Mouse (Mus musculus) midbrain, embryonic 16.5 days (tissue): ENCODE data around the gene Agbl4. TPM values are rescaled to one million over a fixed set of nuclear protein-coding genes. Genes with fewer than 3 reads are reported as not detected.

Experiments
- ATAC-seq: fragments of 200-750 bp; cut with Nextera tagmentation; 2 replicates; pipeline ENCODE4 v1.8.0; 2017; ENCODE audit warnings: moderate TSS enrichment
- H3K27ac ChIP-seq: fragments of 300-500 bp; sonication (generic); 2 replicates; pipeline ENCODE4 v1.5.1; 2014; ENCODE audit warnings: mild to moderate bottlenecking, low read length, mixed read lengths
- H3K27me3 ChIP-seq: fragments of 300-500 bp; sonication (generic); 2 replicates; pipeline ENCODE4 v1.6.1; 2014; ENCODE audit warnings: low read depth, low read length, mixed read lengths; ENCODE audit not compliant: control insufficient read depth, insufficient read depth
- H3K36me3 ChIP-seq: fragments of 300-500 bp; sonication (generic); 2 replicates; pipeline ENCODE4 v1.6.1; 2014; ENCODE audit warnings: mild to moderate bottlenecking, low read length, moderate library complexity, mixed read lengths; ENCODE audit not compliant: control insufficient read depth, insufficient read depth
- H3K4me1 ChIP-seq: fragments of 300-500 bp; sonication (generic); 2 replicates; pipeline ENCODE4 v1.6.1; 2014; ENCODE audit warnings: mild to moderate bottlenecking, low read length, mixed read lengths; ENCODE audit not compliant: control insufficient read depth, insufficient read depth
- H3K4me2 ChIP-seq: fragments of 300-500 bp; sonication (generic); 2 replicates; pipeline ENCODE4 v1.6.1; 2014; ENCODE audit warnings: mild to moderate bottlenecking, low read length, mixed read lengths
- H3K4me3 ChIP-seq: fragments of 300-500 bp; sonication (generic); 2 replicates; pipeline ENCODE4 v1.5.1; 2014; ENCODE audit warnings: low read depth, mild to moderate bottlenecking, low read length, moderate library complexity, mixed read lengths
- H3K9ac ChIP-seq: fragments of 300-500 bp; sonication (generic); 2 replicates; pipeline ENCODE4 v1.6.1; 2014; ENCODE audit warnings: low read depth, low read length, mixed read lengths
- H3K9me3 ChIP-seq: fragments of 300-500 bp; sonication (generic); replicated peaks from 2 replicates; pipeline ENCODE4 v1.6.1; 2014; ENCODE audit warnings: mild to moderate bottlenecking, low read length, mixed read lengths; ENCODE audit not compliant: control insufficient read depth, poor library complexity, severe bottlenecking
- WGBS: fragments of 180-500 bp; shearing (Covaris S2); extraction: QIAGEN DNeasy Blood & Tissue Kit; methylation state at CpG from one replicate; pipeline ENCODE4 v1.1.7; 2014; 5-methylcytosine and 5-hydroxymethylcytosine counted together
- polyA plus RNA-seq: library from polyadenylated mRNA; unstranded; fragments of >200 nt; fragmentation: Nextera tagmentation; extraction: Ambion mirVana; gene quantifications from 2 replicates; pipeline ENCODE4 v1.2.1, GENCODE M21; 2015

The Agbl4 gene
- polyA plus RNA-seq, 1 experiment from 2014 or later, result 4.5 TPM

DNA sequence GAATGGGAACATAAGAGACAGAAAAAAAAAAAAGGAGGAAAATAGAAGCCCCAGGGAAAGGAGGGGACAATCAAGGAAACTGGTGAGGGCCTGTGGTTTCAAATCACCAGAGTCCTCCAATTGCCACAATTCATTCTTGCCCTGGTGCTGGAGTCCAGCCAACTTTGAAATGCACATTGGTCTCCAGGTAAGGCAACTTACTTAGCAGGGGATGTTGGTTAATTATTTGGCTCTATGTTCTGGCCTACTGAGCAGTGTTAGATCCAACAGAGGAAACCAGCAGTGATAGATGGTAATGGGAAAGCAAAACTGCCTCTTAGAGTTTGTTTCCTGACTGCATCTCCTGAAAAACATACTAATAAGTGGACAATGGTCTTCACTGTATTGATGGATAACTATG lies 979.7 kb downstream of the Agbl4 start:
- H3K9ac ChIP-seq, result no peak overlapping the region
- H3K9me3 ChIP-seq, result no peaks in the 10 kb centered on the region
- ATAC-seq, result no peak
- no peaks in the 10 kb centered on the region for H3K4me1 ChIP-seq
- no peaks in the 10 kb centered on the region for H3K36me3 ChIP-seq
- H3K27me3 ChIP-seq, result no peaks in the 10 kb centered on the region
- no peak overlapping the region for H3K4me3 ChIP-seq
- H3K4me2 ChIP-seq, result no peak overlapping the region
- H3K27ac ChIP-seq, result no peak overlapping the region

DNA sequence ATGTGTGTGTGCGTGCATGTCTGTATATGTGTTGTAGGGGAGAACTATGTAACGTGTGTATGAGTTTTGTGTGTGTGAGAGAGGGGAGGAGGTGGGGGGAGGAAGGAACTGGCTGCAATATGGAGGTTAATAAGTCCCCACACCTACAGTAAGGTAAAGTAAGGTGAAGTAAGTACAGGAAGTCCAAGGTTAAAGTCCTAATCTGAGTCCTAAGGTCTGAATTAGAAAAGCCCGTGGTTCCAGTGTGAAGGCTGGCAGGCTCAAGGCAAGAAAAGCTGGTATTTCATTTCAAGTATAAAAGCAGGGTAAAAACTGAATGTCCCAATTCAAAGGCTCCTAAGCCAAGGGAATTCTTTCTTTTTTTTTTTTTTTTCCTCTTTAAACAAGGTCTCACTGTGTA lies 980.6 kb downstream of the Agbl4 start:
- Histone ChIP-seq H3K9ac (no peak overlapping the region), H3K4me1 (no peaks in the 10 kb centered on the region), H3K4me2 (no peak overlapping the region), H3K4me3 (no peak overlapping the region), H3K9me3 (no peaks in the 10 kb centered on the region), H3K36me3 (no peaks in the 10 kb centered on the region), H3K27me3 (no peaks in the 10 kb centered on the region), H3K27ac (no peak overlapping the region)
- WGBS, result 96% methylated on average over 3 of the region's 3 CpGs
- ATAC-seq, result no peak

DNA sequence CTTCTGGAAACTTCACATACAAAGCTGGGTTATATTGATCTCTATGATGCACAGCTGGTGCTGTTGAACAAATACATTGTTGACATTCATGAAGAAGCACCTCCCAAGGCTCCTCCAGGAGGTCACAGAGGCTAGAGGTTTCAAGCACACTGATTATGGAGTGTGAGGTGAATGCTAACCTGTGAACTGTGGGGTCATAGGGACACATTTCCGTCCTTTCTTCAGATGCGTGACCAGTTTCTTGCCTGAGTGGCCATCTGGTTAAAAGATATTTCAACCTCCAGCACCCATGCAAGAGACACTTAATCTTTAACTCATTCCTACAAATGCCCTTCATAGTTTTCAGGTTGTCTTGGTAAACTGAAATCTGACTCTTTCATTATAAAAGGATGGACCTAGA lies 985.6 kb downstream of the Agbl4 start:
- Histone ChIP-seq H3K9me3 (0 out of 2 replicates have a peak, but pooled peaks cover 3% of the 10 kb centered on the region), H3K4me2 (no peak overlapping the region), H3K36me3 (no peaks in the 10 kb centered on the region), H3K27me3 (no peaks in the 10 kb centered on the region), H3K4me1 (no peaks in the 10 kb centered on the region), H3K27ac (no peak overlapping the region), H3K9ac (no peak overlapping the region), H3K4me3 (no peak overlapping the region)
- WGBS, result 80% methylated on average over 2 of the region's 2 CpGs
- no peak for ATAC-seq

DNA sequence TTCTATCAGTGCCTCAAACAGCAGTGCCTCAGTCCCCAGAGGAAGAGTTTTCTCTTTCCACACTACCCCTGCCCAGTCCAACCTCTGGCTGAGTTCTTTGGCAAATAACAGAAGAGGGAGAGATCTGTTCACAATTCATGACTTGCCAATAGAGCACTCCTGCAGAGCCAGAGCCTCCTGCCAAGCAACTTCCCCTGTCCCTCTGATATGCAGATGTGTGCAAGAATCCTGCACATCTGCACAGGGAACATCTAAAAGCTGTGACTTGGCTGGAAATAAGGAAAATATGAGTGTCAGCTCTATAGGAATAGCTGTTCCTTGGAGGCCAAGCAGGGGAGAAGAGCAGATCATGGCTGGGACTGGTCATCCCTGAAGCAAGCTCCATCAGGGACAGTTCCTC lies 993.3 kb downstream of the Agbl4 start:
- no peak overlapping the region for H3K4me2 ChIP-seq
- no peaks in the 10 kb centered on the region for H3K27me3 ChIP-seq
- H3K9me3 ChIP-seq, result 0 out of 2 replicates have a peak, but pooled peaks cover 3% of the 10 kb centered on the region
- no peak overlapping the region for H3K9ac ChIP-seq
- no peaks in the 10 kb centered on the region for H3K4me1 ChIP-seq
- no peak overlapping the region for H3K27ac ChIP-seq
- no peak overlapping the region for H3K4me3 ChIP-seq
- H3K36me3 ChIP-seq, result no peaks in the 10 kb centered on the region
- no peak for ATAC-seq

DNA sequence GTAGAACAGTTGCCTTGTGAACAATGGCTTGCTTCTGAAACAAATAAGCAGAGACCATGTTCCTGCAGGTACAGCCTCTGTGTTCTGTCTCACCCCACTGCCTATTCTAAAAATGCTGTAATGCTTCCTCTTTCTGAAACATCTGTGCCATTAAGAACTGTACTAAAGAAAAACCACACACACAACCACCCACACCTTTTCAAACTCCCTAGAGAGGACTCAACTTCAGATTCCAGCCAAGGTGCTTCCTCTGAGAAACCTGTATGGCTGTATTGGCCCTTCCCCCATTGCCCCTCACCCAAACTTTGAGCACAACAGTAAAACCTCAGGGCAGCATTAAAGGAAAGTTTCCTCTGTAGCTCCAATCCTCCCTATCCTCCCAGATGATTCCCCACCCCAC lies 1002.3 kb downstream of the Agbl4 start:
- no peak for ATAC-seq
- H3K27me3 ChIP-seq, result no peaks in the 10 kb centered on the region
- no peak overlapping the region for H3K4me3 ChIP-seq

DNA sequence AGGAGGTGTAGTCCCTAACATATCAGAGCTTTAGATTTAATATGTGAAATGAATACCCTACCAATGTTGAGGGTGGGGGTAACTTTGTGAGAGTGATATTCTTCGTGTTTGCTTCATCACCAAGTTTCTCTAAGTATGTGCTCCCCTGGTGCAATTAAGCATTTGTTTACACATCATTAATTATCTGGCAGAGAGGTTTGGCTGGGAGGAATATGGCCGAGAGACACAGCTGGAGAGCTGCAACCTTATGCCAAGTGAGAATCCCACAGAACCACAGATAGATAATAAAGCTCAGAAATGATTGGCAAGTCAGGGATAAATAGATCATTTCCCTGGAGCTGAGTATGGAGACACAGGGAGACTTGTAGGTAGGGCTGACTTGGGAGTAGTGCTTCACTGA lies 1003.2 kb downstream of the Agbl4 start:
- Histone ChIP-seq H3K27me3 (no peaks in the 10 kb centered on the region), H3K9me3 (no peaks in the 10 kb centered on the region), H3K9ac (no peak overlapping the region), H3K4me2 (no peak overlapping the region), H3K27ac (no peak overlapping the region), H3K36me3 (no peaks in the 10 kb centered on the region), H3K4me1 (no peaks in the 10 kb centered on the region), H3K4me3 (no peak overlapping the region)
- ATAC-seq, result no peak
- WGBS, result 44% methylated on average over 2 of the region's 2 CpGs

More for the DNA sequence above, 1002.3 kb downstream of the Agbl4 start:
- Histone ChIP-seq H3K27ac (no peak overlapping the region), H3K4me2 (no peak overlapping the region), H3K4me1 (no peaks in the 10 kb centered on the region), H3K9me3 (no peaks in the 10 kb centered on the region), H3K36me3 (no peaks in the 10 kb centered on the region), H3K9ac (no peak overlapping the region)

DNA sequence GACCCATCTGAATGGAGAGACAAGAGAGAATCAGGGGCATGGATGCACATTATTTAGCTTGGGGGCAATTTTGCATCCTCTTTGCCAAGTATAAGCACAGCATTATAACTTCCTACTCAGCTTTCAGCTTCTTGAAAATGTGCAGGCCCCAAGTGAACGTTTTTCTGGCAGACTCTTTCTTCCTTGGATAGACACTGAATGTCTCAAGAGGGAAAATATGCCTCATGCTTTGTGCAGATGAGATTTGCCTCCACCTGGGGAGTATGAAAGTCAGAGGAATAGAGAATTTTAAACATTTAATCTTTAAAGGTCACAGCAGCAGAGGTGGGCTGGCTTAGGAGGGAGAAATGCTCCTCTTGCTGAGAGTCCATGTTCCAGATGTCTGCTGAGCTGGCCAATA lies 1005.8 kb downstream of the Agbl4 start:
- Histone ChIP-seq H3K27ac (no peak overlapping the region), H3K36me3 (no peaks in the 10 kb centered on the region), H3K9ac (no peak overlapping the region), H3K4me2 (no peak overlapping the region), H3K4me1 (no peaks in the 10 kb centered on the region), H3K4me3 (no peak overlapping the region), H3K27me3 (no peaks in the 10 kb centered on the region), H3K9me3 (no peaks in the 10 kb centered on the region)
- WGBS, result 57% methylated on average over 1 of the region's 1 CpGs
- ATAC-seq, result no peak

DNA sequence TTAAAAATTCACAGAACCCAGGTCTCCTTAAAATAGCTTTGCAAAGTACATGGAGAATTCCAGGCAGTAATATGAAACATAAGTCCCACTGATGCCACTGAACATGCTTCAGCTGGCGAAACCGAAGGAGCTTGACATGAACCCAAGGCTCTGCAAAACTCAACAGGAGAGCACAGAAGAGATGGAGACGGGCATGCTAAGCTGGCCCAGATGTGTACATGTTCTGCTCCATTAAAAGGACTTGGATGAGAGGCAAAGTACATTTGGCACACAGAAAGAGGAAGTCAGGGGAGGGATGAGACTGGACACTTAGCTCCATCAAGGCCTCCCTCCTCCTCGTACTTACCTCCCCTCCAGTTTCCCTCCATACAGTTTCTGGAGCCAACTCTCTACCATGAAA lies 1013.3 kb downstream of the Agbl4 start:
- Histone ChIP-seq H3K9ac (no peak overlapping the region), H3K4me1 (peaks cover 4% of the 10 kb centered on the region; the same call in 1 of the 2 replicates), H3K36me3 (no peaks in the 10 kb centered on the region), H3K27me3 (no peaks in the 10 kb centered on the region), H3K4me2 (no peak overlapping the region), H3K4me3 (no peak overlapping the region), H3K27ac (no peak overlapping the region), H3K9me3 (no peaks in the 10 kb centered on the region)
- WGBS, result 93% methylated on average over 4 of the region's 4 CpGs
- ATAC-seq, result no peak

DNA sequence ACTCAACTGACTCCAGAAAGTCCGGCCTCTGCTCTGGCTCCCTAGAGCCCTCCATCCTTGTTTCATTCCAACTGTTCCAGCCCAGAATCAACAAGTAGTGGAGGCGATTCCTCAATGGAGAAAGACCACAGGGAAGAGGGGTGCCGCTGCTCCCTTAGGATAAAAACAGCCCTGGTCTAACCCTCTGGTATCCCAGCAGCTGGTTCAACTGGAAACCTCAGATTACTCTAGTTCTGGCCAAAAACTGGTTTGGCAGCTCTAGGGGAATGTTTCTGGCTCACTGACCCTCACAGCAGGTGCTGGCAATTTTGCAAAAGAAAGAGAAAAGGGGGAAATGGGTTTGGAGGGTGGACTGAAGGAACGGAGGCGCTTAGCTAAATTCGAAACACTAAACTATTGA lies 1016.9 kb downstream of the Agbl4 start:
- peaks cover 29% of the 10 kb centered on the region for H3K4me1 ChIP-seq
- H3K4me3 ChIP-seq, result peak overlapping the region; percentile 60
- WGBS, result 1% methylated on average over 6 of the region's 6 CpGs
- ATAC-seq, result peak; percentile 41
- peak overlapping the region; percentile 94 for H3K27ac ChIP-seq
- H3K36me3 ChIP-seq, result no peaks in the 10 kb centered on the region
- H3K9me3 ChIP-seq, result no peaks in the 10 kb centered on the region
- no peaks in the 10 kb centered on the region for H3K27me3 ChIP-seq
- H3K9ac ChIP-seq, result peak overlapping the region; percentile 88
- H3K4me2 ChIP-seq, result peak overlapping the region; percentile 73
